Mouse (Mus musculus): ENCODE measurements at regions not wholly inside any gene's neighbourhood (a gene's known extent, or its start where the extent isn't known, plus 50 kb on each side); places are given as distances from the start of the nearest gene placed in this dataset.
A peak's percentile ranks its signal among the peaks of the same experiment; 100 is the strongest.
"Not testable (repeated sequence)": the region's sequence is repeated elsewhere in the genome, so short reads cannot be mapped to it uniquely, and the experiment has no call there.

DNA sequence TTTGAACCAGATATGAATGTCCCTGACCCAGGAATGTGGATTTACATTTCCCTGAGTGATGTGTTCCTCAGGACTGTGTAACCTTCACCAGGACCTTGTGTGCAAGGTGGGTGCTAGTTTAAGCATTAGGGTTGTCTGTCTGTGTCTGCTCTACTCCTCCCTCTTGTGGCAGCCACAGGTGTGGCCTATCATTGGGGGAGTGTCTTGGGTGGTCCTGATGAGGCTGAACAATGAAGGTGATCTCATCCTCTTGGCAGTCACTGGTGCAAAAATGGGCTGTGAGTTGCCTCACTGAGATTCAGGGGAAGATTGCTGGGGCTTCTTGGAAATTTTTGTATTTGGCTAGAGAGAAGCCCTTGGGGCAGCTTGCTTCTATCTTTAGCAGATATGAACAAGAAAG, 179.4 kb upstream of the Ube2e1 start:
- peak in 1 of 2 experiments; percentile 63 for DNase-seq (ENCODE audit: inconsistent age in 2 of 2, low spot score in 1 of 2)

- DNase-seq (ENCODE audit: inconsistent age in 2 of 2, low spot score in 1 of 2) = peak in 1 of 2 experiments; percentile 14
These were observed 176.6 kb upstream of the Ube2e1 start for GRCm38 (mm10) chr14:18508359-18508647.

DNA sequence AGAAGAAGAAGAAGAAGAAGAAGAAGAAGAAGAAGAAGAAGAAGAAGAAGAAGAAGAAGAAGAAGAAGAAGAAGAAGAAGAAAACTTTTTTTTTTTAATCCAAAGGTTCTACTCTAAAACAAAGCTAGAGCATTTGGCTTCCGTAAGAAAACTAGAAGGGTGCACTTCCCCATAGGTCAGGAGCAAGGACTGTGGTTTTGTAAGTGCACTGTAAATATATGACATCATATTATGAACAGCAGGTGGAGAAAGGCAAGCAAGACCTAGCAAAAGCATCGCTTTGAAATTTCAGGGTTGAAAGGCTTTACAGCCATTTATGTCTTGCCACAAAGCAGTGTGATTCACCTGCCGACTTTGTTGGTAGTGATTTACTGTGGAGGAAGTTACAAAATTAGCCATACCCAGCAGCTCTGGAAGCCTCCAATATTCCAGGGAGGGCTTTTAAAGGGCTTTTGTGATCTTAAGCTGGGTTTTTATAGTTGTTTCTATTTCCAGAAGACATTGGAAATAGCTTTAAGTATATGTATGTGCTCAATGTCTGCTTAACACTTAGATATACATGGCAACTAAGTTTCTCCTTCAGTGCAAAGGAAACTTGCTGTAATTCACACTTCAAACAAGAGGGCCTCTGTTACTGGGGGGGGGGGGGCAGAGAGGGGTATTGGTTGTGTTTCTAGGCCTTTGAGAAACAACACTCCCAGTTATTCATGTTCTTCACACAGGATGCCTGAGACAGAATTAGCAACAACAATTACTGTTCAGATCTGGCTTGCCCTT, 176.1 kb upstream of the Ube2e1 start:
- DNase-seq (ENCODE audit: inconsistent age in 2 of 2, low spot score in 1 of 2) = peak in 1 of 2 experiments; percentile 16

DNA sequence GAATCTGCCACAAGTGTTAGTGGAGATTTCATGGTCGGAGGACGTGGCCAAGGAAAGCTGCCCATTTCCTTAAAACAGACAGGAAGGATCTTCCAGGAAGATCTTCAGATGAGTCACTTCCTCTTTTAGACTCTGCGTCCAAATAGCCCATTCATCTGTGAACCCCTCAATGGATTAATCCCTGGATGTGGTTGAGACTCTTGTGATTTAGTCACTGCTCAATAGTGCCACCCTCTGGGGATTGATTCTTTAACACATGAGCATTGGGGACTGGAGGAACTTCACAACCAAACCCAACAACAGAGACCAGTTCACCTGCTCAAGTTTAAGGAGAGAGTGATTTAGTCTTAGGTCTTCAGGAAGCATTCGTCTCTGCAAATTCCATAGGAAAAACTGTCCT, 174.5 kb upstream of the Ube2e1 start:
- DNase-seq (ENCODE audit: inconsistent age in 2 of 2, low spot score in 1 of 2) = peak in 1 of 2 experiments; percentile 80

GRCm38 (mm10) chr14:18500249-18500832, 168.7 kb upstream of the Ube2e1 start:
- peak in 1 of 2 experiments; percentile 13 for DNase-seq (ENCODE audit: inconsistent age in 2 of 2, low spot score in 1 of 2)

- DNase-seq (ENCODE audit: inconsistent age in 2 of 2, low spot score in 1 of 2) = no peak
These were observed 162.4 kb upstream of the Ube2e1 start for GRCm38 (mm10) chr14:18494048-18494447.

DNA sequence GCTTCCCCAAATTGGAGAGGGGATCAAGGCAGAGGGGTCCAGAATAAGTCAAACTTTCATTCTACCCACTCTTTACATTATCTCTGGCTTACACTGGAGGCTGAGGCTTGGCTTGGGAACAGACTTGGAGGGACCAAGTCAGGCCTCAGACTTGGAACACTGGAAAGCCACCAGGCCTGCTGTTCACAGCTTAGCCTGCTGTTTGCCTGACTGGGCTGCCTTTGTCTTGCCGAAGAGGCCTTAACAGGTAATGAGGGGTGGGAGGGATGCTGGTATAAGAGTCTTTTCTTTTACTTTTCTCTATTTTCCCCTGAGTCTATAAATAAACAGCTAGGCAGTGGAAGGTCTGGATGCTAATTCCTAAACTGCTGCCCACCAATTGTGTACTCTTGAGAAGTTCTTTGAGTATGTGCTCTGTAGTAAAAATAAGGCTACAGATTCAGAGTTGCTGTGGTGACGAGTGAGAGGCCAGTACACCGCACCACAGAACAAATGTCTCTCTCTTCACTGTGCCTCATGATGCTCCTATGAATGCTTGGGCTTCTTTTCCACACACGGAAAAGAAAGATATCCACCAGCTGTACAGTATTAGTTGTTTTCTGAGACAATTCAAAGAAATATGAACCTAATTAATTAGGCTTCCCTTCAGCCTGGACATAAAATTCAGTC, 154.6 kb upstream of the Ube2e1 start:
- DNase-seq (ENCODE audit: inconsistent age in 2 of 2, low spot score in 1 of 2) = no peak

DNA sequence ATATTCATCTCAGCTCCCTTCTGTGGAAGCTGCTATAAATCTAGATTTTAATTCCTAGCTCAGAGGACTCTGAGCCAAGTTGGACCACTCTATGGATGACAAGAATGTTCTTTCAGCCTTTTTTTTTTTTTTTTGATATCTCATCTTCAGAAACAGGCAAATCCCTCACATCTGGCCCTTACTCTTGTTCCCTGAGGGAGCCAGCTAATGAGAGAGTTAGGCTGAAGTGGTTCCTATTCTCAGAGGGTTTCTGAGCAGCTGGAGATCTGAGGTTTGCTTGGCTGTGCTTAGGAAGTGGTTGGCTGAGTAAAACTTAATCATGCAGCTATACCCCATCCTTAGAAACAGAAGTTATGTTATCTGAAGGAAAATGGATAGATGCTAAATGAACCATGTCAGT, 153.9 kb upstream of the Ube2e1 start:
- DNase-seq (ENCODE audit: inconsistent age in 2 of 2, low spot score in 1 of 2) = no peak

DNA sequence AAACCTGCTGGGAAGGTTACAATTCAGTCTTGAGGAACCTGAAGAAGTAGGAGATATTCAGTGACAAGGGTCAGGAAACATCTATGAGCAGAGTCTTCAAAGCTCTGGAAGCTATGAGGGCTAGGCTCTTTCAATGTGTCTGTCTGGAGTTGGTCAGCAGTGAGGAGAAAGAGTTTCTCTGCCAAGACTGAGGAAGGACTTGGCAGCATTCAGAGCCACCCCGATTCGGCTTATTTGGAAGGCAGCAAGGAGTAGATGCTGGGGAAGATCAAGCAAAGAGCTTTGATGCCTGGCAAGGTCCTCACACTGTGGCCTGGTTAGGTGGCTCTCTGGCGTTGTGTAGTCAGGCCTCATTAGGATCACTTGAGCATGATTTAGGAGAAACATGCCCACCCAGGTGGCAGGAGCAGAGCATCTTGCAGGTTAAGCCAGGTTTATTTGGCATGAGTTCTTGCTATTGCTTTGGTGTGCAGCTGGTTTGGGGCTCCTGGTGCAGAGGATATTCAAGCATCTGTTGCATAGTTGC, 145.2 kb upstream of the Ube2e1 start:
- no peak for DNase-seq (ENCODE audit: inconsistent age in 2 of 2, low spot score in 1 of 2)

DNA sequence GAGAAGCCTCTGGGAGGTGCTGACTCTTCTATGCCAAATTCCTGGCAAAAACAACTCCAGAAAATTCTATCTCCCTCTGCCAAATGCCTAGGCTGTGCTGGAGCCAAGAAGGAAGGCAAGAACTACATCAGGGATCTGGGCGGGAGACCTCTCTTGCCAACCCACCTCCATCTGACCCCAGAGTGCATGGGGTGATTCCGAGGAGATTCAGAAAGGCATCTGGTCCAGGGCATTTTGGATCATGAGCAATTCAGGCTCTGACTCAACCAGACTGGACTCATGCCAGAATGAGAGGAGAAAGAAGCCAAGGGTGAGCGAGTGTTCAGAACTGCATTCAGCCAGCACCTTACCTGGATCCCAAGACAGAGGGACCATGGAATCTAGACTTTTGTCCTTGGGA, 137.0 kb upstream of the Ube2e1 start:
- peak; percentile 83 to 91 for DNase-seq (ENCODE audit: inconsistent age in 2 of 2, low spot score in 1 of 2)

GRCm38 (mm10) chr14:18466864-18467263, 135.2 kb upstream of the Ube2e1 start:
- DNase-seq (ENCODE audit: inconsistent age in 2 of 2, low spot score in 1 of 2) = peak in 1 of 2 experiments; percentile 11

- DNase-seq (ENCODE audit: inconsistent age in 2 of 2, low spot score in 1 of 2) = not testable (repeated sequence)
These were observed 132.5 kb upstream of the Ube2e1 start for GRCm38 (mm10) chr14:18464199-18464598.

DNA sequence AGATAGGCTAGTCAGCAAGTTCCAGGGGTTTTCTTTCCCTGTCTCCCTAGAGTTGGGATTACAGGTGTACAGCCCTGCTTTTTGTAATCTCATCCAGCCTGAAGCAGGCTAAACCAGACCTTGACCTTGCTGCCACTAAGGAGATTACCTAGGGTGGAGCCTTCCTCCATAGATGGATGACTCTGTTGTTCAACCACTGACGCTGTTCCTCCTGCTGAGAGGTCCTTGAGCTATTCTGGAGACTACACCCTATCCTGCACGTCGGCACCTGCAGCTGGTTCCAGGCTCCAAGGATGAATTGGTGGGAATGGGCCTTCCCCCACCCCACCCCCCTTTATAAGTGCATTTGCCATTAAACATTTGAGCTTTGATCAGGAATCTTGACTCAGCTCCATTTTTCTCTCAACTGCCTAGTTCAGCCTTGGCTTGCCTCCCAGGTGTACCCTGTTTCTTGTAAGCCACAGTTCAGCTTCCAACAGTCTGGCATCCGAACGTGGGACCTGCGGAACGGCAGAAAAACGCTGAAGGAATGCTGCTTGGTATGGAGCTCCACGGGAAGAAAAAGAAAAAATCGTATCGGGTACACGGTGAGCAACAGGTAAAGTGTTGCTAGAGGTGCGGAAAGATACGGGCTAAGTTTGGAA, 131.7 kb upstream of the Ube2e1 start:
- no peak for DNase-seq (ENCODE audit: inconsistent age in 2 of 2, low spot score in 1 of 2)

GRCm38 (mm10) chr14:18462381-18462780, 130.7 kb upstream of the Ube2e1 start:
- DNase-seq (ENCODE audit: inconsistent age in 2 of 2, low spot score in 1 of 2) = peak in 1 of 2 experiments; percentile 27

DNA sequence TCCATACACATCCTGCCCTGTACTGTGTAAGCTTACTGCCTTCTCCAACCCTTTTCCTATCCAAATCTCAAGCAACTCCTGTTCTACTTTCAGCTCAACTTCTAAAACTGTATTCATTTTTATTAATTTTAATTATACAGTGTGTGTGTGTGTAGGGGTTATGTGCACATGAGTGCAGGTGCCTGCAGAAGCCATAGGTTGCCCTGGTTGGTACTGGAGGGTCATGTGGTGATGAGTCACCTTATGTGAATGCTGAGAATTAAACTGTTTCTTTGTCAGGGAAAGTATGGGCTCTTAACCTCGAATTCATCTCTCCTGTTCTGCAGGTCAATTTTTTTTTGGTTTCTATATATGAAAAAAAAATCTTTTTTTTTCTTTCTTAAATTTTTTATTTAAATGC, 117.0 kb upstream of the Ube2e1 start:
- no peak for DNase-seq (ENCODE audit: inconsistent age in 2 of 2, low spot score in 1 of 2)

- no peak for DNase-seq (ENCODE audit: inconsistent age in 2 of 2, low spot score in 1 of 2)
These were observed 112.8 kb upstream of the Ube2e1 start for GRCm38 (mm10) chr14:18444492-18444891.

- DNase-seq (ENCODE audit: inconsistent age in 2 of 2, low spot score in 1 of 2) = not testable (repeated sequence)
These were observed 97.3 kb upstream of the Ube2e1 start for GRCm38 (mm10) chr14:18428968-18429367.

DNA sequence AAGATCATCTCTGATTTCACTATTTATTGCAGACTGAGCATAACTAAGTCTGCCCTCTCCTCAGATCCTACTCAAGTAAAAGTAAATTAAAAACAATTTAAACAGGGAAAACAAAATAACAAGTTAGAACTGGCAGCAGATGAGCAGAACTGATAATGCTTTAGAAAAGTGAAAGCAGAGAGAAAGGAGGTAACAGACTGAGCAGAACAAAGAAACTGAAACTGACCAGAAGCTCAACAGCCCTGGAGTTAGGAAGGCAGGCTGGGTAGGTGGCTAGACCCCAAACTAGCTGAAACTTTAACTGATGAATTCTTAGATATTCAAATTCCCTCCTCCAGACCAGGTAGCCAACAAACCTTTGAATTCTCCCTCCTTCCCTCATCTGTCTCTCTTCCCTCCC, 94.2 kb upstream of the Ube2e1 start:
- DNase-seq (ENCODE audit: inconsistent age in 2 of 2, low spot score in 1 of 2) = no peak

- no peak for DNase-seq (ENCODE audit: inconsistent age in 2 of 2, low spot score in 1 of 2)
These were observed 85.2 kb upstream of the Ube2e1 start for GRCm38 (mm10) chr14:18416839-18417238.

DNA sequence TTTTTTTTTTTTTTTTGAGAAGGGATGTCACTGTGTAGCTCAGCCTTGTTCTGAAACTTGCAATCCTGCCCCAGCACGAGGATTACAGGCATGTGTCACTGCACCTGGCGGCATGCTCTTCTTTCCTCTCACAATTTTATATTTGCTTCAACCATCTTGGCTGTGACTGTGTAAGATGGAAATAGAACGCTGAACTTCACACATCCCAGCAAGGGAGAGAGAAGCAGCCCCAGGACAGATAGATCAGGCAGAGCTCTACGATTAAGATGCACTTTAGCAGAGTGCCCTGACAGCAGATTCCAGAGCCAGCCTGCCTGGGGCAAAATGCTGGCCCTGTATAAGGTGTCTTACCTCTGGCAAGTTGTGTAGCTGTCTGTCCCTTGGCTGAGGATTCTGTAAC, 84.7 kb upstream of the Ube2e1 start:
- no peak for DNase-seq (ENCODE audit: inconsistent age in 2 of 2, low spot score in 1 of 2)

DNA sequence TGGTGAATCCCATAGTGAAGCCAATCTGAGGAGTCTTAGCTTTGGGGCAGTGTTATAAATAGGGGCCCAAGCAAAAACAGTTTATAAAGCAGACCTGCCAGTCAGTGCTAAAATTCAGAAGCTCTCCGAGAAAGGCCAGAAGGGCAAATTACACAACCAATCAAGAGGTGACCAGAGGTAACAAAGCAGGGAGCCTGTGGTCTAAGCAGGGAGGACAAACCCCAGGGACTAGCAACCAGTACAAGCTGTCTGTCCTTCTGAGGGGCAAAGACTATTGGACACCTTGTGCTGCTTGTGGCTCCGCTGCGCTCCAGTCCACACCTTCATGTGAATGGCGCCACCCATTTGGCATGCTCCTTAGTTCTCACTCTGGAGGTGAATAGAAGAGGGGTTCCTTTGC, 67.3 kb upstream of the Ube2e1 start:
- no peak for DNase-seq (ENCODE audit: inconsistent age in 2 of 2, low spot score in 1 of 2)
